In the genomic region with DNA sequence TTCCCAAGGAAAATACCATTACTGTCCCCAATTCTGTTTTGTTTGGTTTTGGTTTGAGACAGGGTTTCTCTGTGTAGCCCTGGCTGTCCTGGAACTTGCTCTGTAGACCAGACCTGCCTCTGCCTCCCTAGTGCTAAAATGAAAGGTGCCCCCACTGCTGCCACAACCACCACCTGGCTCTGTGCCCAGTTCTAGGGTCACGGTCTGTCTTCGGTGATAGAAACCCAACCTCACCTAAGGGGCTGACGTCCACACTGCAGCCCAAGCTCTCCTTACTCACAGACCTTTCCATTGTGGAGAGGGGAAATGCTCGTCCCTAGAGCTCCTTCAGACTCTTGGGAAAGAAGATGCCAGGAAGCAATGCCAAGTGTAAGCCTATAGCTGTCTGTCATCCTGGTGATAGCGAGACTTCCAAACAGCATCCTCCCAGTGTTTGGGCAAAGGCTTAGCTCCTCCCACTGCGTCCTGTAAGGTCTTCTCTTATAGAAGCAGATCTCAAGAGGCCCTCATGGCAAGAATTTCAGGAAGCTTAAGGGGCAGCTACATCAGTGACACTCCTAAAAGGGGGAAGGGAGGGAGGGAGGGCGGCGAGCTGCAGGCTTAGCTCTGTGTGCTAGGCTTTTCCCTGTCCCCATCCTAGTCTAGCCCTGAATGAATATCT, we compare ENCODE assay signal across 17 mouse cellular contexts. TPM values are rescaled to one million over a fixed set of nuclear protein-coding genes. Genes with fewer than 3 reads are reported as not detected.
A peak's percentile ranks its signal among the peaks of the same experiment; 100 is the strongest.
DNase-seq lines count a peak whose midpoint lies in the region; ATAC-seq and TF ChIP-seq lines count a peak whose summit lies in the region.
"Had no signal": no experiment of that assay in that cellular context is flagged by ENCODE, and none has a peak within 500 bp of the region (broad histone marks: within the 10 kb centered on the region; RNA-seq: fewer than 3 reads in every experiment).

No protein-coding gene starts in this region.

- ATAC-seq in heart, embryonic 16.5 days (replicated peaks; ENCODE audit: extremely low read depth, insufficient read depth, low FRiP score): no peak
- ATAC-seq in liver, embryonic 14.5 days (ENCODE audit: insufficient read depth): no peak
- ATAC-seq: CD4-positive, CD25-positive, alpha-beta regulatory T cell, adult 4 months had no signal

- TF ChIP-seq POLR2A in thymus, adult 2 months (IDR thresholded peaks at IDR 0.05; ENCODE audit: control insufficient read depth, extremely low read depth, insufficient read depth, low read length, poor library complexity): no peak

- peak overlapping the region; percentile 14; the same call in 1 of the 2 replicates for H3K4me2 ChIP-seq in heart, embryonic 16.5 days (ENCODE audit: low read depth, low read length)
- peak overlapping the region; percentile 15; the same call in 1 of the 2 replicates for H3K4me2 ChIP-seq in liver, embryonic 14.5 days (ENCODE audit: low read depth)
- H3K4me2 ChIP-seq: embryonic facial prominence, embryonic 12.5 days; forebrain, embryonic 12.5 days; kidney, embryonic 15.5 days; neural tube, embryonic 12.5 days had no signal

- H3K4me3 ChIP-seq in heart, embryonic 16.5 days (ENCODE audit: low read length): no peak overlapping the region
- H3K4me3 ChIP-seq in liver, embryonic 14.5 days (ENCODE audit: insufficient read depth in 1 of 2, low read depth in 2 of 2, low read length in 2 of 2): no peak overlapping the region
- no peak overlapping the region for H3K4me3 ChIP-seq in thymus, adult 2 months (ENCODE audit: control insufficient read depth, insufficient read depth, low read length)
- H3K4me3 ChIP-seq: embryonic facial prominence, embryonic 12.5 days; forebrain, embryonic 12.5 days; kidney, embryonic 15.5 days; limb, embryonic 10.5 days; neural tube, embryonic 12.5 days had no signal

- TF ChIP-seq EP300 in liver, embryonic 14.5 days (IDR thresholded peaks at IDR 0.05; ENCODE audit: low read depth): no peak

- no peak for TF ChIP-seq CTCF in liver, embryonic 14.5 days (IDR thresholded peaks at IDR 0.05; ENCODE audit: low read depth)
- TF ChIP-seq CTCF in thymus, adult 2 months (IDR thresholded peaks at IDR 0.05; ENCODE audit: borderline replicate concordance, control insufficient read depth, extremely low read depth, insufficient read depth, low read length, poor library complexity): no peak

- 0 out of 2 replicates have a peak, but pooled peaks cover 3% of the 10 kb centered on the region for H3K9me3 ChIP-seq in heart, embryonic 16.5 days (replicated peaks; ENCODE audit: control insufficient read depth, low read length)
- no peaks in the 10 kb centered on the region for H3K9me3 ChIP-seq in liver, embryonic 14.5 days (ENCODE audit: control insufficient read depth, low read length)
- H3K9me3 ChIP-seq: embryonic facial prominence, embryonic 12.5 days; forebrain, embryonic 12.5 days; kidney, embryonic 15.5 days; limb, embryonic 10.5 days; neural tube, embryonic 12.5 days had no signal

- DNase-seq in heart, adult 9 months (ENCODE audit: low spot score in 2 of 2): no peak
- DNase-seq in 416B (ENCODE audit: low read depth) (peak; percentile 73), MEL-GATA-1-ER (ENCODE audit: extremely low read depth, low read depth) (peak; percentile 75)
- DNase-seq in liver, embryonic 14.5 days (ENCODE audit: low read depth in 3 of 3, low spot score in 3 of 3): no peak
- DNase-seq in thymus, adult 2 months: no peak
- DNase-seq in natural killer cell, adult 2 months (ENCODE audit: low spot score in 2 of 2): no peak
- DNase-seq: cerebellum, postnatal 36 days; gastrocnemius, postnatal 36 days; right cerebral cortex, postnatal 14 days; thymus, adult 18-20 months had no signal

- H3K27ac ChIP-seq in heart, embryonic 16.5 days (ENCODE audit: low read length): no peak overlapping the region
- peak overlapping the region; percentile 48 for H3K27ac ChIP-seq in liver, embryonic 14.5 days
- H3K27ac ChIP-seq in thymus, adult 2 months (ENCODE audit: control insufficient read depth, insufficient read depth, low read length): no peak overlapping the region
- H3K27ac ChIP-seq: embryonic facial prominence, embryonic 12.5 days; forebrain, embryonic 12.5 days; kidney, embryonic 15.5 days; limb, embryonic 10.5 days; neural tube, embryonic 12.5 days had no signal

- no peaks in the 10 kb centered on the region for H3K36me3 ChIP-seq in heart, embryonic 16.5 days (ENCODE audit: control insufficient read depth, insufficient read depth)
- no peaks in the 10 kb centered on the region for H3K36me3 ChIP-seq in liver, embryonic 14.5 days (replicated peaks; ENCODE audit: control insufficient read depth, insufficient read depth, low read depth)
- H3K36me3 ChIP-seq in thymus, adult 2 months (ENCODE audit: control insufficient read depth, insufficient read depth, low read length): no peaks in the 10 kb centered on the region
- H3K36me3 ChIP-seq: embryonic facial prominence, embryonic 12.5 days; forebrain, embryonic 12.5 days; kidney, embryonic 15.5 days; limb, embryonic 10.5 days; neural tube, embryonic 12.5 days had no signal

- WGBS in heart, embryonic 16.5 days: 24% methylated on average over 8 of the region's 8 CpGs
- WGBS in liver, embryonic 14.5 days (ENCODE audit: insufficient replicate concordance): 58% methylated on average over 8 of the region's 8 CpGs
- WGBS in thymus, adult 2 months: 61% methylated on average over 8 of the region's 8 CpGs

- H3K4me1 ChIP-seq in heart, embryonic 16.5 days (ENCODE audit: control insufficient read depth, insufficient read depth, low read length): peaks cover 24% of the 10 kb centered on the region
- peaks cover 39 to 51% of the 10 kb centered on the region in 2 experiments for H3K4me1 ChIP-seq in liver, embryonic 14.5 days (replicated peaks; ENCODE audit: control insufficient read depth in 2 of 2, insufficient read depth in 2 of 2, low read length in 1 of 2)
- peaks cover 3% of the 10 kb centered on the region for H3K4me1 ChIP-seq in thymus, adult 2 months (replicated peaks; ENCODE audit: control insufficient read depth, insufficient read depth, low read length)

- no peak overlapping the region for H3K9ac ChIP-seq in heart, embryonic 16.5 days (ENCODE audit: low read length)
- H3K9ac ChIP-seq in liver, embryonic 14.5 days (replicated peaks): peak overlapping the region; percentile 50
- H3K9ac ChIP-seq: embryonic facial prominence, embryonic 12.5 days; forebrain, embryonic 12.5 days; kidney, embryonic 15.5 days; neural tube, embryonic 12.5 days had no signal

- no peaks in the 10 kb centered on the region for H3K27me3 ChIP-seq in heart, embryonic 16.5 days (ENCODE audit: control insufficient read depth, insufficient read depth, low read length)
- H3K27me3 ChIP-seq in liver, embryonic 14.5 days (ENCODE audit: control insufficient read depth, insufficient read depth, low read length): no peaks in the 10 kb centered on the region
- no peaks in the 10 kb centered on the region for H3K27me3 ChIP-seq in thymus, adult 2 months (ENCODE audit: control insufficient read depth, insufficient read depth, low read length)
- H3K27me3 ChIP-seq: embryonic facial prominence, embryonic 12.5 days; forebrain, embryonic 12.5 days; kidney, embryonic 15.5 days; neural tube, embryonic 12.5 days had no signal

RNA-seq across cellular contexts. Expression of a gene that starts 16.6 kb away (rescaled TPM):
- polyA plus RNA-seq in heart, embryonic 16.5 days (2015; fragmentation: Nextera tagmentation; extraction: Ambion mirVana): 5.4 and 6.3 TPM in 2 replicates
- 3.8 and 5.6 TPM in 2 replicates for polyA plus RNA-seq in liver, embryonic 14.5 days (2012; rRNA removed)
- 6.8 and 7.7 TPM in 2 replicates for polyA plus RNA-seq in liver, embryonic 14.5 days (2014; fragmentation: Nextera tagmentation; extraction: Ambion mirVana)
- 12.6 and 19.1 TPM in 2 replicates for polyA plus RNA-seq in thymus, adult 2 months (2012; rRNA removed)

RNA-seq across cellular contexts. Expression of a gene that starts 46.0 kb away (rescaled TPM):
- 437 and 444 TPM in 2 replicates for polyA plus RNA-seq in heart, embryonic 16.5 days (2015; fragmentation: Nextera tagmentation; extraction: Ambion mirVana)
- polyA plus RNA-seq in liver, embryonic 14.5 days (2012; rRNA removed): 176 and 238 TPM in 2 replicates
- polyA plus RNA-seq in liver, embryonic 14.5 days (2014; fragmentation: Nextera tagmentation; extraction: Ambion mirVana): 612 and 652 TPM in 2 replicates
- polyA plus RNA-seq in thymus, adult 2 months (2012; rRNA removed): 52.2 and 61.1 TPM in 2 replicates

RNA-seq across cellular contexts. Expression of a gene that starts 57.3 kb away (rescaled TPM):
- 5,077 and 5,310 TPM in 2 replicates for polyA plus RNA-seq in heart, embryonic 16.5 days (2015; fragmentation: Nextera tagmentation; extraction: Ambion mirVana)
- polyA plus RNA-seq in liver, embryonic 14.5 days (2012; rRNA removed): 49.2 and 87.4 TPM in 2 replicates
- 113 and 116 TPM in 2 replicates for polyA plus RNA-seq in liver, embryonic 14.5 days (2014; fragmentation: Nextera tagmentation; extraction: Ambion mirVana)
- polyA plus RNA-seq in thymus, adult 2 months (2012; rRNA removed): 41.5 and 237 TPM in 2 replicates

Comparison
In these comparisons a context has a peak if more than half of its experiments do, and no peak if none do; other contexts are left out.
1. DNase-seq: peak in 416B (single experiment) and MEL-GATA-1-ER (single experiment); none in heart, adult 9 months (0 of 2), liver, embryonic 14.5 days (0 of 3), thymus, adult 2 months (single experiment) and natural killer cell, adult 2 months (0 of 2).
2. RNA of a gene that starts 57.3 kb away (polyA plus RNA-seq): 5,077 to 5,310 TPM in heart, embryonic 16.5 days; 41.5 to 237 TPM in thymus, adult 2 months and 49.2 to 116 TPM in liver, embryonic 14.5 days; every median in the first group is over 10 times any median in the second.